Mouse (Mus musculus) right cerebral cortex, postnatal 14 days (tissue): ENCODE results near the gene Bmpr2.

Experiments used
- DNase-seq: peaks from one replicate; pipeline ENCODE4 v3.0.0; 2022

Bmpr2 gene

GRCm38 (mm10) chr1:59797865-59798264, 34.7 kb downstream of the Bmpr2 start:
- DNase-seq = no peak

GRCm38 (mm10) chr1:59804363-59804762, 41.2 kb downstream of the Bmpr2 start:
- no peak for DNase-seq

- DNase-seq = no peak
Measured at GRCm38 (mm10) chr1:59809921-59810320, 46.7 kb downstream of the Bmpr2 start.

- DNase-seq = no peak
Measured at GRCm38 (mm10) chr1:59812782-59813181, 49.6 kb downstream of the Bmpr2 start.

GRCm38 (mm10) chr1:59825421-59825820, 62.2 kb downstream of the Bmpr2 start:
- no peak for DNase-seq

GRCm38 (mm10) chr1:59826583-59826982, 63.4 kb downstream of the Bmpr2 start:
- DNase-seq = peak; percentile 10

GRCm38 (mm10) chr1:59829410-59829809, 66.2 kb downstream of the Bmpr2 start:
- no peak for DNase-seq

GRCm38 (mm10) chr1:59830194-59830593, 67.0 kb downstream of the Bmpr2 start:
- no peak for DNase-seq

GRCm38 (mm10) chr1:59833723-59834122, 70.5 kb downstream of the Bmpr2 start:
- peak; percentile 21 for DNase-seq

GRCm38 (mm10) chr1:59848327-59848726, 85.1 kb downstream of the Bmpr2 start:
- no peak for DNase-seq

- no peak for DNase-seq
Measured at GRCm38 (mm10) chr1:59859046-59859445, 95.8 kb downstream of the Bmpr2 start.

- no peak for DNase-seq
Measured at GRCm38 (mm10) chr1:59862144-59862543, 98.9 kb downstream of the Bmpr2 start.

- DNase-seq = no peak
Measured at GRCm38 (mm10) chr1:59868041-59868440, 104.8 kb downstream of the Bmpr2 start.

- no peak for DNase-seq
Measured at GRCm38 (mm10) chr1:59874023-59874422, 110.8 kb downstream of the Bmpr2 start.

- DNase-seq = no peak
Measured at GRCm38 (mm10) chr1:59878098-59878497, 114.9 kb downstream of the Bmpr2 start.

GRCm38 (mm10) chr1:59883349-59884134, 120.3 kb downstream of the Bmpr2 start:
- DNase-seq = peak; percentile 86

- DNase-seq = no peak
Measured at GRCm38 (mm10) chr1:59886899-59887298, 123.7 kb downstream of the Bmpr2 start.

GRCm38 (mm10) chr1:59888018-59888417, 124.8 kb downstream of the Bmpr2 start:
- no peak for DNase-seq

GRCm38 (mm10) chr1:59891185-59891584, 128.0 kb downstream of the Bmpr2 start:
- no peak for DNase-seq

- no peak for DNase-seq
Measured at GRCm38 (mm10) chr1:59892777-59893176, 129.6 kb downstream of the Bmpr2 start.

- no peak for DNase-seq
Measured at GRCm38 (mm10) chr1:59894025-59894424, 130.8 kb downstream of the Bmpr2 start.

- peak; percentile 55 for DNase-seq
Measured at GRCm38 (mm10) chr1:59895456-59895855, 132.3 kb downstream of the Bmpr2 start.

- no peak for DNase-seq
Measured at GRCm38 (mm10) chr1:59897147-59897798, 134.1 kb downstream of the Bmpr2 start.

GRCm38 (mm10) chr1:59899679-59900078, 136.5 kb downstream of the Bmpr2 start:
- no peak for DNase-seq
